Mouse (Mus musculus): ENCODE data around the gene Scn4a. TPM values are rescaled to one million over a fixed set of nuclear protein-coding genes. Genes with fewer than 3 reads are reported as not detected.

Gene Scn4a
- polyA plus RNA-seq, 1 experiment from 2014 or later, result 0.05 TPM

DNA sequence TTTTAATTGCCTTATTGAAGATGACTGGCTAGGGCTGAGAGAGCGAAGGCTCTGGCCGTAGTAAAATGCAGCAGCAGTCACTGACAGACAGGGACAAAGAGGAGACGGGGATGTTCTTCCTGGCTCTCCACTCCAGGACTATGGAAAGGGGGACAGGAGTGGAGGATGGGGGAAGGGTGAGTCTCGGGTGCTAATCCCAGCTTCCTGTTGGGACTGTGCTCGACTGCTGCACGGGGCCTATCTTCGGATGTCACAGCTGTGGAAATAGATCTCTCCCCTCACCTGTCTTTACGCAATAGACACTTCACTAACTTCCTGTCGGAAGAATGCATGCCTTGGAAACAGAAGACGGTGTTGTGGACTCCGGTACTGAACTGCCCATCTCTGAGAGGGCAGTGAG is 20.9 kb upstream of the Scn4a start:
- no peaks in the 10 kb centered on the region for H3K9me3 ChIP-seq (ENCODE audit: control insufficient read depth, low read length)
- H3K4me3 ChIP-seq (ENCODE audit: low read depth, low read length), result no peak overlapping the region
- 64% methylated on average over 11 of the region's 11 CpGs for WGBS
- H3K9ac ChIP-seq (ENCODE audit: low read depth, low read length), result no peak overlapping the region
- no peak for DNase-seq (ENCODE audit: low spot score)
- H3K36me3 ChIP-seq (ENCODE audit: control insufficient read depth, insufficient read depth, low read length), result no peaks in the 10 kb centered on the region
- H3K27me3 ChIP-seq (ENCODE audit: control insufficient read depth, insufficient read depth, low read length), result no peaks in the 10 kb centered on the region
- ATAC-seq (ENCODE audit: low FRiP score), result no peak
- H3K27ac ChIP-seq (ENCODE audit: low read depth, low read length), result no peak overlapping the region
- H3K4me2 ChIP-seq (replicated peaks; ENCODE audit: low read depth, low read length), result no peak overlapping the region
- H3K4me1 ChIP-seq (replicated peaks; ENCODE audit: control insufficient read depth, insufficient read depth, low read length), result no peaks in the 10 kb centered on the region

- DNase-seq (ENCODE audit: low spot score) (peak; percentile 86), ATAC-seq (ENCODE audit: low FRiP score) (no peak)
- Histone ChIP-seq H3K36me3 (ENCODE audit: control insufficient read depth, insufficient read depth, low read length) (no peaks in the 10 kb centered on the region), H3K4me2 (replicated peaks; ENCODE audit: low read depth, low read length) (no peak overlapping the region), H3K9ac (ENCODE audit: low read depth, low read length) (no peak overlapping the region), H3K27me3 (ENCODE audit: control insufficient read depth, insufficient read depth, low read length) (no peaks in the 10 kb centered on the region), H3K4me3 (ENCODE audit: low read depth, low read length) (no peak overlapping the region), H3K27ac (ENCODE audit: low read depth, low read length) (no peak overlapping the region), H3K9me3 (ENCODE audit: control insufficient read depth, low read length) (no peaks in the 10 kb centered on the region), H3K4me1 (replicated peaks; ENCODE audit: control insufficient read depth, insufficient read depth, low read length) (peaks cover 6% of the 10 kb centered on the region; the same call in 1 of the 2 replicates)
- 16% methylated on average over 3 of the region's 3 CpGs for WGBS
Observed at GRCm38 (mm10) chr11:106366316-106366715, 13.2 kb upstream of the Scn4a start.

DNA sequence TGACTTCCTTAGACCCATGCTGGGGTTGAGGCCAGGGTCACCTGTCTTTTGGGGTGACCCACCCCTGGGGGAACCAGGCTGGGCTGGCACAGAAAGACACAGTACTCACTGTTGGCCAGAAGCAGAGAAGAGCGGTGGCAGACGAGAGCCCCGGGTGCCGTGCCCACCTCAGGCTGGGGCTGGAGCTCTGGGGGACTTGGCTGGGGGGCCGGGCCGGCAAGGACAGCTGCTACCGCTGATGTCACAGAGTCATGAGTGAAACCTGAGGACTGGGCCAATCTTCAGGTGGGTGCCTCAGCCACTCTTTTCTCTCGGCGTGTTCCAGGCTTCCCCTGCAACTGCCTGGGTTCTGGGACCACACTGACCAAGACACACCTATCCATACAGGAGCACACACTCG is 12.3 kb upstream of the Scn4a start, which contains the start of gene Prr29:
Gene Prr29, plus strand, starts transcription at position 107 of the 400 bp plus-strand sequence.
- Histone ChIP-seq H3K27ac (ENCODE audit: low read depth, low read length) (no peak within 1 kb of the TSS), H3K4me2 (replicated peaks; ENCODE audit: low read depth, low read length) (peak within 1 kb of the TSS; percentile 28; the same call in 1 of the 2 replicates)

DNA sequence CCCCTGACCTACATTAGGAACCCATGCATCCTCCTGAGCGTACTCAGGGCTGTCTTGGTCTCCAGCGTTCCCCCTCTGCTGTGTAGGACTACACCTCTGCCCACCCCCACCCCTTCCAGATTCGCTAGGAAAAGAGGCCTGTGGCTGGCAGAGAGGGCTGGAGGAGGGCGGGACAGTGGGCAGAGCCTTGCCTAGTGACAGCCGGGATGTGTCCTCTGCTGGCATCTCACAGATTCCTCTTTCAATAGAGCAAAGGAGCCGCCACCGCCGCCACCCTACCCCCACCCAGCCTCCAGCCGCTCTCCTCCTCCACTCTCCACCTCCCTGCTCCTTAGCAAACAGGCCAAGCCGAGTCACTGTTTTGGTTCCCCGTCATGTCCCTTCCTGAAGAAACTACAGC is 11.6 kb upstream of the Scn4a start:
- H3K9ac ChIP-seq (ENCODE audit: low read depth, low read length), result peak overlapping the region; percentile 15; the same call in 1 of the 2 replicates
- peak overlapping the region; percentile 28; the same call in 1 of the 2 replicates for H3K4me2 ChIP-seq (replicated peaks; ENCODE audit: low read depth, low read length)
- DNase-seq (ENCODE audit: low spot score) (peak; percentile 27), ATAC-seq (ENCODE audit: low FRiP score) (no peak)
- H3K4me3 ChIP-seq (ENCODE audit: low read depth, low read length), result no peak overlapping the region
- no peaks in the 10 kb centered on the region for H3K27me3 ChIP-seq (ENCODE audit: control insufficient read depth, insufficient read depth, low read length)
- H3K9me3 ChIP-seq (ENCODE audit: control insufficient read depth, low read length), result no peaks in the 10 kb centered on the region
- H3K27ac ChIP-seq (ENCODE audit: low read depth, low read length), result no peak overlapping the region
- H3K4me1 ChIP-seq (replicated peaks; ENCODE audit: control insufficient read depth, insufficient read depth, low read length), result peaks cover 6% of the 10 kb centered on the region; the same call in 1 of the 2 replicates
- H3K36me3 ChIP-seq (ENCODE audit: control insufficient read depth, insufficient read depth, low read length), result no peaks in the 10 kb centered on the region
- WGBS, result 6% methylated on average over 11 of the region's 11 CpGs

More for the DNA sequence above, 12.3 kb upstream of the Scn4a start, which contains the start of gene Prr29:
- H3K36me3 ChIP-seq (ENCODE audit: control insufficient read depth, insufficient read depth, low read length), result no peaks in the 10 kb centered on the region
- WGBS, result 56% methylated on average over 10 of the region's 10 CpGs
- ATAC-seq (ENCODE audit: low FRiP score), result no peak
- H3K27me3 ChIP-seq (ENCODE audit: control insufficient read depth, insufficient read depth, low read length), result no peaks in the 10 kb centered on the region
- DNase-seq (ENCODE audit: low spot score), result no peak
- H3K4me1 ChIP-seq (replicated peaks; ENCODE audit: control insufficient read depth, insufficient read depth, low read length), result peaks cover 6% of the 10 kb centered on the region; the same call in 1 of the 2 replicates
- H3K4me3 ChIP-seq (ENCODE audit: low read depth, low read length), result no peak within 1 kb of the TSS
- peak within 1 kb of the TSS; percentile 15; the same call in 1 of the 2 replicates for H3K9ac ChIP-seq (ENCODE audit: low read depth, low read length)
- no peaks in the 10 kb centered on the region for H3K9me3 ChIP-seq (ENCODE audit: control insufficient read depth, low read length)

DNA sequence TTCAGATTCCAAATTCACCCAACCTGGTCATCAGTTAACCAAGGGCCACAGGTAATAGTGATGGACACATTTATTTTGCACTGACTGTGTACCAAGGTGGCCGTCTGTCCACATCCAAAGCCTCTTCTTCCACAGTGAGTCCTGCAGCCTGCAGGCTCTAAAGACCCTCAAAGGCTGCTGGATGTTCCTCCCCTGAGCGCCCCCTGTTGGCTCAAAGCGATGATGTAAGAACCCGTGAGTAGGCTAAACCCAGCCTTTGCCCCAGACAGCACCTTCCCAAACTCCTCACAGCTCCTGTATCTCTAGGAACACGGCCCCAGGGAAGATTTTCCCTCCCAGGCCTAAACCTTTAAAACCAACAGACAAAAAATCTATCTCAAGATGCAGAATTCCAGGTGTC is 6.3 kb upstream of the Scn4a start:
- Histone ChIP-seq H3K4me1 (replicated peaks; ENCODE audit: control insufficient read depth, insufficient read depth, low read length) (no peaks in the 10 kb centered on the region), H3K27me3 (ENCODE audit: control insufficient read depth, insufficient read depth, low read length) (no peaks in the 10 kb centered on the region), H3K27ac (ENCODE audit: low read depth, low read length) (no peak overlapping the region), H3K36me3 (ENCODE audit: control insufficient read depth, insufficient read depth, low read length) (no peaks in the 10 kb centered on the region), H3K4me2 (replicated peaks; ENCODE audit: low read depth, low read length) (no peak overlapping the region), H3K4me3 (ENCODE audit: low read depth, low read length) (no peak overlapping the region), H3K9me3 (ENCODE audit: control insufficient read depth, low read length) (no peaks in the 10 kb centered on the region), H3K9ac (ENCODE audit: low read depth, low read length) (no peak overlapping the region)
- WGBS, result 26% methylated on average over 5 of the region's 5 CpGs
- ATAC-seq (ENCODE audit: low FRiP score) (no peak), DNase-seq (ENCODE audit: low spot score) (peak; percentile 57)

DNA sequence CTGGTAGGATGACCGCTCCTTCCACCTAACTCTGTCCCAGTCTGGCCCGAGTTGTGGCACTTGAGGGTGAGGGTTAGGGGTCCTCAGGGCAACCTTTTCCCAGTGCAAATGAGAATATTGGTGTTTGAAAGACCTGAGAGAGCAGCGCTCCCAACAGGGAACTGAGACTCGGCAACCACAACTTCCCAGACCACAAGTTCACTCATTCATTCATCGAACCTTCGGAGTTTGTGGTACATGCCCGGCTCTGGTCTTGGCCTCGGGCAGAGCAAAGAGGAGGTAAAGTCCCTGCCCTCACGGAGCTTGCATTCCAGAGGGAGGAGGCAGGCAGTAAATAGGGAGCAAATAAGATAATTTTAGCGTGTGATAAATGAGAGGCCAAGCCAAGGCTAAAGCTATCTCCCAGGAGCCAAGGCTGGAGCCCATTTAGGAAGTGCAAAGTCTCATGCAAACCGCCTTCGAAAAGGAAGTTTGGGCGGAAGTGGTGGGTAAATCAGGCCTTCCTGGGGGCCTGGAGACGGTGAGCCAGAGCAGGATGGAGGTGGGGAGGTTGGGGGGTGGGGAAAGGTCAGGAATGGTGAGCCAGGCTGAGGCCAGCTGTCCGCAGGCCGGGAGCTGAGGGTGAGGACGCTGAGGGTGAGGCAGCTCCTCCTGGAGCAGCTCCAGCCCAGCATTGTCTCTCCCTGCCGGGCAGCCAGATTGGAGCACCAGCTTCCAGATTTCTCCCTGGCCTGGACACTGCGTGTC is 2.5 kb upstream of the Scn4a start:
- no peak for DNase-seq (ENCODE audit: low spot score)
- 71% methylated on average over 19 of the region's 19 CpGs for WGBS

GRCm38 (mm10) chr11:106354181-106354580 is 1.1 kb upstream of the Scn4a start:
- no peak for DNase-seq (ENCODE audit: low spot score)
- ATAC-seq (ENCODE audit: low FRiP score), result no peak
- Histone ChIP-seq H3K4me2 (replicated peaks; ENCODE audit: low read depth, low read length) (no peak overlapping the region), H3K27me3 (ENCODE audit: control insufficient read depth, insufficient read depth, low read length) (no peaks in the 10 kb centered on the region), H3K4me3 (ENCODE audit: low read depth, low read length) (no peak overlapping the region), H3K27ac (ENCODE audit: low read depth, low read length) (no peak overlapping the region), H3K9ac (ENCODE audit: low read depth, low read length) (no peak overlapping the region), H3K9me3 (ENCODE audit: control insufficient read depth, low read length) (no peaks in the 10 kb centered on the region), H3K4me1 (replicated peaks; ENCODE audit: control insufficient read depth, insufficient read depth, low read length) (no peaks in the 10 kb centered on the region), H3K36me3 (ENCODE audit: control insufficient read depth, insufficient read depth, low read length) (no peaks in the 10 kb centered on the region)
- WGBS, result 81% methylated on average over 1 of the region's 1 CpGs

More for the DNA sequence above, 2.5 kb upstream of the Scn4a start:
- H3K27ac ChIP-seq (ENCODE audit: low read depth, low read length), result no peak overlapping the region
- H3K36me3 ChIP-seq (ENCODE audit: control insufficient read depth, insufficient read depth, low read length), result no peaks in the 10 kb centered on the region
- no peaks in the 10 kb centered on the region for H3K27me3 ChIP-seq (ENCODE audit: control insufficient read depth, insufficient read depth, low read length)
- no peak for ATAC-seq (ENCODE audit: low FRiP score)
- no peak overlapping the region for H3K4me2 ChIP-seq (replicated peaks; ENCODE audit: low read depth, low read length)
- no peak overlapping the region for H3K9ac ChIP-seq (ENCODE audit: low read depth, low read length)
- no peaks in the 10 kb centered on the region for H3K4me1 ChIP-seq (replicated peaks; ENCODE audit: control insufficient read depth, insufficient read depth, low read length)
- no peaks in the 10 kb centered on the region for H3K9me3 ChIP-seq (ENCODE audit: control insufficient read depth, low read length)
- H3K4me3 ChIP-seq (ENCODE audit: low read depth, low read length), result no peak overlapping the region

DNA sequence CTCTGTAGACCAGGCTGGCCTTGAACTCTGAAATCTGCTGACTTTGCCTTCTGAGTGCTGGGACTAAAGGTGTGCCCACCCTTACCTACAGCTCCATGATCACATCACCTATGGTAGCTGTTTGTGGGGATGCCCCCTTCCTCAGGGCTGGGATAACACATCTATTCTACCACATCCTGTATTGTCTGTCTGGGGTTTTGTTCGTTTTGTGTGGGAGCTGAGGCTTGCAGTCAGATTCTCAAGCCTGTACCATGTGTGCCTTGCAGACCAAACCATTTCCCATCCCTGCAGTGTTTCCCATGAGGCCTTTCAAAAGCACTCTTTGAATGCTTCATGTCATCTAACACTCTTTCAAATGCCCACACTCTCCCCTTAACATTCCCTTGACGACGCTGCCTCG is 1.1 kb downstream of the Scn4a start:
- DNase-seq (ENCODE audit: low spot score) (no peak), ATAC-seq (ENCODE audit: low FRiP score) (no peak)
- H3K4me3 ChIP-seq (ENCODE audit: low read depth, low read length), result no peak overlapping the region
- no peak overlapping the region for H3K4me2 ChIP-seq (replicated peaks; ENCODE audit: low read depth, low read length)
- no peaks in the 10 kb centered on the region for H3K36me3 ChIP-seq (ENCODE audit: control insufficient read depth, insufficient read depth, low read length)
- H3K27ac ChIP-seq (ENCODE audit: low read depth, low read length), result no peak overlapping the region
- 82% methylated on average over 4 of the region's 4 CpGs for WGBS
- no peaks in the 10 kb centered on the region for H3K9me3 ChIP-seq (ENCODE audit: control insufficient read depth, low read length)
- no peaks in the 10 kb centered on the region for H3K27me3 ChIP-seq (ENCODE audit: control insufficient read depth, insufficient read depth, low read length)
- H3K9ac ChIP-seq (ENCODE audit: low read depth, low read length), result no peak overlapping the region
- no peaks in the 10 kb centered on the region for H3K4me1 ChIP-seq (replicated peaks; ENCODE audit: control insufficient read depth, insufficient read depth, low read length)

GRCm38 (mm10) chr11:106351253-106351652 is 1.8 kb downstream of the Scn4a start:
- Histone ChIP-seq H3K27ac (ENCODE audit: low read depth, low read length) (no peak overlapping the region), H3K9ac (ENCODE audit: low read depth, low read length) (no peak overlapping the region), H3K4me3 (ENCODE audit: low read depth, low read length) (no peak overlapping the region), H3K9me3 (ENCODE audit: control insufficient read depth, low read length) (no peaks in the 10 kb centered on the region), H3K4me2 (replicated peaks; ENCODE audit: low read depth, low read length) (no peak overlapping the region), H3K27me3 (ENCODE audit: control insufficient read depth, insufficient read depth, low read length) (no peaks in the 10 kb centered on the region), H3K4me1 (replicated peaks; ENCODE audit: control insufficient read depth, insufficient read depth, low read length) (no peaks in the 10 kb centered on the region), H3K36me3 (ENCODE audit: control insufficient read depth, insufficient read depth, low read length) (no peaks in the 10 kb centered on the region)
- ATAC-seq (ENCODE audit: low FRiP score) (no peak), DNase-seq (ENCODE audit: low spot score) (no peak)
- 66% methylated on average over 3 of the region's 3 CpGs for WGBS

Measured in hindbrain, embryonic 11.5 days (tissue).